23 mouse cellular contexts compared by ENCODE assay signal in genomic region chr3:107700625-107701024, GRCm38 (mm10).
"Had no signal": no experiment of that assay in that cellular context is flagged by ENCODE, and none has a peak within 500 bp of the region (broad histone marks: within the 10 kb centered on the region; RNA-seq: fewer than 3 reads in every experiment).

No protein-coding gene starts in this region.

- H3K36me3 ChIP-seq: heart, embryonic 10.5 days; heart, embryonic 12.5 days; hindbrain, embryonic 10.5 days; hindbrain, embryonic 12.5 days; intestine, embryonic 15.5 days; limb, embryonic 13.5 days; limb, embryonic 15.5 days; liver, embryonic 12.5 days had no signal

- H3K27me3 ChIP-seq: heart, embryonic 12.5 days; intestine, embryonic 15.5 days; limb, embryonic 13.5 days; limb, embryonic 15.5 days; liver, embryonic 12.5 days had no signal

- H3K4me1 ChIP-seq: limb, embryonic 13.5 days had no signal

- H3K4me3 ChIP-seq: gastrocnemius, adult 2 months; heart, embryonic 10.5 days; heart, embryonic 12.5 days; hindbrain, embryonic 10.5 days; hindbrain, embryonic 12.5 days; intestine, embryonic 15.5 days; left cerebral cortex, adult 2 months; limb, embryonic 13.5 days; limb, embryonic 15.5 days; liver, embryonic 12.5 days had no signal

- H3K9ac ChIP-seq: heart, embryonic 12.5 days; hindbrain, embryonic 12.5 days; hindbrain, embryonic 14.5 days; intestine, embryonic 15.5 days; limb, embryonic 13.5 days; limb, embryonic 15.5 days; liver, embryonic 12.5 days; liver, embryonic 14.5 days had no signal

- DNase-seq: gastrocnemius, adult 2 months; gastrocnemius, postnatal 10 days; gastrocnemius, postnatal 25 days; heart, postnatal 10 days; heart, postnatal 4 days; kidney, adult 18-20 months; kidney, adult 8-10 months; kidney, postnatal 10 days; kidney, postnatal 25 days; kidney, postnatal 4 days; left cerebral cortex, postnatal 4 days; lung, adult 18-20 months had no signal

- H3K27ac ChIP-seq: gastrocnemius, adult 2 months; heart, embryonic 10.5 days; hindbrain, embryonic 10.5 days; hindbrain, embryonic 12.5 days; hindbrain, embryonic 14.5 days; intestine, embryonic 15.5 days; left cerebral cortex, adult 2 months; limb, embryonic 13.5 days; limb, embryonic 15.5 days; liver, embryonic 12.5 days; liver, embryonic 14.5 days had no signal
